Mouse (Mus musculus) CD4-positive helper T cell, adult 2 months (primary cell): ENCODE measurements around the gene Tas2r129.
"Not testable (repeated sequence)": the region's sequence is repeated elsewhere in the genome, so short reads cannot be mapped to it uniquely, and the experiment has no call there.

Experiments
- DNase-seq: peaks from one replicate; pipeline ENCODE4 v3.0.0-alpha.2; 2012; ENCODE audit warnings: low read depth, missing footprints, low spot score

Tas2r129 gene

DNA sequence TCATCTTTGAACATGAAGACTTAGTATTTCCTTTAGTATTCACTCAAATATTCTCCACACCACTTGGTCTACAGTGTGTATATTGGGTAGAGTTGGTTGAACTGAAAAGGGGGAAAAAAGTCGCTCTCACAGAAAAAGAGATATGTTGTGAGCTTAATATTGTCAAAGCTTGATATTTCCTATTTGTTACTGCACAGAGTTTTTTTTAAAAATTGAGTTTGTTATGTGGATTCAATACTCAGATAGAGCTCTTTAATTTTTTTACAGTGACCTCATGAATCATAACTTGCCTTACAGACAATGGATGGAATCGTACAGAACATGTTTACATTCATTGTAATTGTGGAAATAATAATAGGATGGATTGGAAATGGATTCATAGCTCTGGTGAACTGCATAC, at the start of gene Tas2r129:
Tas2r129 (plus strand) TSS at position 301 of the 400 bp plus-strand sequence.
- DNase-seq: no peak

DNA sequence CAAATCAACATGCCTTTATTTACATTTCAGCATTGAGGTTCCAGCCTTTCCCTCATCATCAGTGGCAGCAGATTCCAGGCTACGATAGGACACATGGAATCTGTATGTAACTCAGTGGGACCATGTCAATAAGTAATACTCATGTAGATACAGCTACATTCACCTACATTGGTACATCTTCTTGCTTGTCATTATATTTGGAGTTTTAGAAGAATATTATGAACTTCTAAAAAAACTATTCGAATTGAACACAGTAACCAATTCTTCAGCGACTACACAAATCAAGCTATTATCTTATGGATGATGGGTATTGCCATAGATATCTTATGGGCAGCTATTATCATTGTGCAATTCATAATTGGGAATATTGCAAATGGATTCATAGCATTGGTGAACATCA, 41.6 kb upstream of the Tas2r129 start, which contains the start of gene Tas2r125:
Tas2r125 (plus strand) TSS at position 301 of the 400 bp plus-strand sequence.
- no peak for DNase-seq

DNA sequence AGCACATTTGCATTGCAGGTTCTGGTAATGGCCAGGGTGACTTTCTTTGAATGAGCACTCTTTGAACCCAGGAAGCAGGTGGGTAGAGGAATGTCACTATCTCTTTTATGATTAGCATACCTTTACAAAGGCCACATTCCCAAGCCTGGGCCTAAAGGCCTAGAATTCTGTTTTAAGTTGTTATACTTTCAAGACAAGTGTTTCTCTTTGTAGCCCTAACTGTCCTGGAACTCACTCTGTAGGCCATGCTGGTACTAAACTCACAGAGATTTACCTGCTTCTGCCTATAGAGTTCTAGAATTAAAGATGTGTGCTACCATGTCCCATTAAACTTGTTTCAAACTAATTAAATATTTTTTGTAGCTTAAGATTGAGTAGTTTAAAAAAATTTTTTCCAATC, 9.5 kb upstream of the Tas2r129 start:
- DNase-seq: not testable (repeated sequence)

GRCm38 (mm10) chr6:132957819-132958218, 6.9 kb downstream of the Tas2r129 start, which contains the start of gene Tas2r131:
Gene Tas2r131 (minus strand): TSS chr6:132957919.
- DNase-seq: no peak

GRCm38 (mm10) chr6:132980865-132981264, 30.0 kb downstream of the Tas2r129 start, which contains the start of gene Tas2r109:
Gene Tas2r109 (minus strand): TSS chr6:132980965.
- DNase-seq: no peak
